Mouse (Mus musculus) megakaryocyte, embryonic 14.5 days (primary cell): ENCODE results near the gene Odf3.

Experiments used
- FLI1 ChIP-seq: IDR thresholded peaks from 2 replicates; pipeline ENCODE4 v1.6.1; 2012; ENCODE audit warnings: low read length, inconsistent platforms, mixed read lengths
- GATA1 ChIP-seq: IDR thresholded peaks from 3 replicates; pipeline ENCODE4 v1.6.1; 2012; ENCODE audit warnings: mixed read lengths, low read length, inconsistent platforms, borderline replicate concordance

GRCm38 (mm10) chr7:140828171-140828881 is 19.3 kb upstream of the Odf3 start:
- TF ChIP-seq GATA1 (no peak), FLI1 (no peak)
